Mouse (Mus musculus): ENCODE measurements around the gene Strn4.

GRCm38 (mm10) chr7:16820271-16820763 is 4.6 kb downstream of the Strn4 start:
- TF ChIP-seq CTCF (IDR thresholded peaks at IDR 0.05) (no peak), POLR2A (IDR thresholded peaks at IDR 0.05; ENCODE audit: insufficient read depth, low read depth, low read length) (no peak)

Measured in heart, adult 2 months (tissue).